21 mouse cellular contexts compared by ENCODE assay signal in genomic region chr15:30974436-30974835, GRCm38 (mm10).
A peak's percentile ranks its signal among the peaks of the same experiment; 100 is the strongest.
DNase-seq lines count a peak whose midpoint lies in the region; ATAC-seq and TF ChIP-seq lines count a peak whose summit lies in the region.
"Had no signal": no experiment of that assay in that cellular context is flagged by ENCODE, and none has a peak within 500 bp of the region (broad histone marks: within the 10 kb centered on the region; RNA-seq: fewer than 3 reads in every experiment).

No protein-coding gene starts in this region.

- H3K36me3 ChIP-seq in heart, embryonic 10.5 days = no peaks in the 10 kb centered on the region
- H3K36me3 ChIP-seq in lung, embryonic 16.5 days (ENCODE audit: control insufficient read depth, insufficient read depth, low read length) = no peaks in the 10 kb centered on the region
- H3K36me3 ChIP-seq in lung, postnatal 0 days (ENCODE audit: insufficient read depth, low read length) = no peaks in the 10 kb centered on the region
- H3K36me3 ChIP-seq: G1E had no signal

- peak; percentile 57 for ATAC-seq in lung, embryonic 16.5 days (ENCODE audit: low read depth)
- peak; percentile 56 for ATAC-seq in lung, postnatal 0 days
- ATAC-seq: activated CD4-positive, CD25-positive, alpha-beta regulatory T cell, adult 4 months; CD4-positive, CD25-positive, alpha-beta regulatory T cell, adult 4 months; Patski had no signal

- no peak overlapping the region for H3K9ac ChIP-seq in lung, embryonic 16.5 days (ENCODE audit: low read length)
- no peak overlapping the region for H3K9ac ChIP-seq in lung, postnatal 0 days (replicated peaks; ENCODE audit: low read depth)

- no peak overlapping the region for H3K27ac ChIP-seq in heart, embryonic 10.5 days
- H3K27ac ChIP-seq in lung, embryonic 16.5 days (ENCODE audit: low read length) = peak overlapping the region; percentile 46; the same call in 1 of the 2 replicates
- H3K27ac ChIP-seq in lung, postnatal 0 days (ENCODE audit: low read length) = no peak overlapping the region

- WGBS in heart, embryonic 10.5 days = 94% methylated on average over 1 of the region's 1 CpGs
- WGBS in lung, embryonic 16.5 days = 50% methylated on average over 1 of the region's 1 CpGs
- WGBS in lung, postnatal 0 days = 67% methylated on average over 1 of the region's 1 CpGs

- peak; percentile 30 for DNase-seq in heart, embryonic 10.5 days (ENCODE audit: low spot score)
- DNase-seq in heart, adult 18-20 months = no peak
- DNase-seq in lung, adult 18-20 months = no peak
- DNase-seq in lung, postnatal 0 days (ENCODE audit: low spot score) = peak; percentile 43
- DNase-seq in lung, postnatal 14 days = no peak
- DNase-seq: adrenal gland, adult 2 months; adrenal gland, adult 8-10 months; adrenal gland, postnatal 10 days; adrenal gland, postnatal 14 days; adrenal gland, postnatal 25 days; adrenal gland, postnatal 36 days; B cell, adult 2 months; cerebellum, adult 11 months; cerebellum, adult 11-12 months; cerebellum, adult 18-20 months had no signal

- H3K27me3 ChIP-seq in heart, embryonic 10.5 days (ENCODE audit: insufficient read depth, poor library complexity, severe bottlenecking) = no peaks in the 10 kb centered on the region
- H3K27me3 ChIP-seq in lung, embryonic 16.5 days (ENCODE audit: control insufficient read depth, insufficient read depth, low read depth, low read length) = no peaks in the 10 kb centered on the region
- H3K27me3 ChIP-seq in lung, postnatal 0 days (replicated peaks; ENCODE audit: insufficient read depth, low read length) = no peaks in the 10 kb centered on the region
- H3K27me3 ChIP-seq: CH12.LX had no signal

- no peaks in the 10 kb centered on the region for H3K9me3 ChIP-seq in heart, embryonic 10.5 days
- H3K9me3 ChIP-seq in lung, embryonic 16.5 days (ENCODE audit: control insufficient read depth, low read length) = no peaks in the 10 kb centered on the region
- H3K9me3 ChIP-seq in lung, postnatal 0 days (ENCODE audit: low read length) = no peaks in the 10 kb centered on the region

- no peak for TF ChIP-seq CTCF in lung, postnatal 0 days (IDR thresholded peaks at IDR 0.05)

- no peak overlapping the region for H3K4me2 ChIP-seq in lung, embryonic 16.5 days (ENCODE audit: low read depth, low read length)
- H3K4me2 ChIP-seq in lung, postnatal 0 days (replicated peaks; ENCODE audit: low read depth, low read length) = 0 out of 2 replicates have a peak overlapping the region, but pooled peaks have one; percentile 3

- H3K4me1 ChIP-seq in heart, embryonic 10.5 days = peaks cover 7% of the 10 kb centered on the region; the same call in 1 of the 2 replicates
- peaks cover 4% of the 10 kb centered on the region; the same call in 1 of the 2 replicates for H3K4me1 ChIP-seq in lung, embryonic 16.5 days (replicated peaks; ENCODE audit: control insufficient read depth, insufficient read depth, low read length)
- peaks cover 4% of the 10 kb centered on the region for H3K4me1 ChIP-seq in lung, postnatal 0 days (ENCODE audit: insufficient read depth, low read depth, low read length)

- peak; percentile 26; the same call in 1 of the 2 replicates for TF ChIP-seq EP300 in lung, postnatal 0 days (IDR thresholded peaks at IDR 0.05)

- H3K4me3 ChIP-seq in heart, embryonic 10.5 days = no peak overlapping the region
- H3K4me3 ChIP-seq in lung, embryonic 16.5 days (ENCODE audit: low read length) = no peak overlapping the region
- no peak overlapping the region for H3K4me3 ChIP-seq in lung, postnatal 0 days (ENCODE audit: low read depth, low read length)

Comparison
In these comparisons a context has a peak if more than half of its experiments do, and no peak if none do; other contexts are left out.
1. DNase-seq: peak in heart, embryonic 10.5 days (single experiment) and lung, postnatal 0 days (single experiment); none in heart, adult 18-20 months (0 of 2), lung, adult 18-20 months (0 of 2) and lung, postnatal 14 days (single experiment).